Mouse (Mus musculus) intestine, embryonic 15.5 days (tissue): ENCODE measurements at regions not wholly inside any gene's neighbourhood (a gene's known extent, or its start where the extent isn't known, plus 50 kb on each side); places are given as distances from the start of the nearest gene placed in this dataset.

ENCODE experiments used
- ATAC-seq: fragments of 200-750 bp; cut with Nextera tagmentation; 2 replicates; pipeline ENCODE4 v1.8.0; 2017; ENCODE audit warnings: moderate TSS enrichment, moderate library complexity
- H3K27ac ChIP-seq: fragments of 300-500 bp; sonication (generic); 2 replicates; pipeline ENCODE4 v1.5.1; 2015; ENCODE audit warnings: mild to moderate bottlenecking, inconsistent platforms
- H3K27me3 ChIP-seq: fragments of 300-500 bp; sonication (generic); replicated peaks from 2 replicates; pipeline ENCODE4 v1.6.1; 2015; ENCODE audit warnings: inconsistent platforms
- H3K36me3 ChIP-seq: fragments of 300-500 bp; sonication (generic); 2 replicates; pipeline ENCODE4 v1.6.1; 2015; ENCODE audit warnings: inconsistent platforms
- H3K4me1 ChIP-seq: fragments of 300-500 bp; sonication (generic); replicated peaks from 2 replicates; pipeline ENCODE4 v1.6.1; 2015; ENCODE audit warnings: inconsistent platforms
- H3K4me2 ChIP-seq: fragments of 300-500 bp; sonication (generic); replicated peaks from 2 replicates; pipeline ENCODE4 v1.6.1; 2015; ENCODE audit warnings: mild to moderate bottlenecking, inconsistent platforms
- H3K4me3 ChIP-seq: fragments of 300-500 bp; sonication (generic); replicated peaks from 2 replicates; pipeline ENCODE4 v1.5.1; 2015; ENCODE audit warnings: inconsistent platforms
- H3K9ac ChIP-seq: fragments of 300-500 bp; sonication (generic); 2 replicates; pipeline ENCODE4 v1.6.1; 2015; ENCODE audit warnings: inconsistent platforms
- H3K9me3 ChIP-seq: fragments of 300-500 bp; sonication (generic); 2 replicates; pipeline ENCODE4 v1.6.1; 2016; ENCODE audit warnings: inconsistent platforms
- WGBS: fragments of 180-500 bp; shearing (Covaris S2); methylation state at CpG from one replicate; pipeline ENCODE4 v1.1.7; 2015; 5-methylcytosine and 5-hydroxymethylcytosine counted together

- no peaks in the 10 kb centered on the region for H3K27me3 ChIP-seq
- H3K27ac ChIP-seq, result no peak overlapping the region
- 81% methylated on average over 6 of the region's 6 CpGs for WGBS
Measured at GRCm38 (mm10) chr3:56590071-56590470, 406.6 kb upstream of the Nbea start.

GRCm38 (mm10) chr3:56575422-56575821 is 391.9 kb upstream of the Nbea start:
- Histone ChIP-seq H3K4me3 (no peak overlapping the region), H3K9ac (no peak overlapping the region), H3K4me1 (no peaks in the 10 kb centered on the region), H3K4me2 (no peak overlapping the region), H3K36me3 (no peaks in the 10 kb centered on the region), H3K9me3 (no peaks in the 10 kb centered on the region), H3K27me3 (no peaks in the 10 kb centered on the region), H3K27ac (no peak overlapping the region)
- no peak for ATAC-seq
- 58% methylated on average over 5 of the region's 5 CpGs for WGBS

More at GRCm38 (mm10) chr3:56590071-56590470, 406.6 kb upstream of the Nbea start:
- H3K4me3 ChIP-seq, result no peak overlapping the region
- no peaks in the 10 kb centered on the region for H3K4me1 ChIP-seq
- no peak overlapping the region for H3K4me2 ChIP-seq
- no peaks in the 10 kb centered on the region for H3K9me3 ChIP-seq
- H3K36me3 ChIP-seq, result no peaks in the 10 kb centered on the region
- no peak for ATAC-seq
- H3K9ac ChIP-seq, result no peak overlapping the region

- Histone ChIP-seq H3K36me3 (no peaks in the 10 kb centered on the region), H3K27ac (no peak overlapping the region), H3K9ac (no peak overlapping the region), H3K27me3 (no peaks in the 10 kb centered on the region), H3K4me2 (no peak overlapping the region), H3K4me3 (no peak overlapping the region), H3K9me3 (no peaks in the 10 kb centered on the region), H3K4me1 (no peaks in the 10 kb centered on the region)
- WGBS, result 88% methylated on average over 2 of the region's 2 CpGs
- no peak for ATAC-seq
Measured at GRCm38 (mm10) chr3:56536178-56536577, 352.7 kb upstream of the Nbea start.

DNA sequence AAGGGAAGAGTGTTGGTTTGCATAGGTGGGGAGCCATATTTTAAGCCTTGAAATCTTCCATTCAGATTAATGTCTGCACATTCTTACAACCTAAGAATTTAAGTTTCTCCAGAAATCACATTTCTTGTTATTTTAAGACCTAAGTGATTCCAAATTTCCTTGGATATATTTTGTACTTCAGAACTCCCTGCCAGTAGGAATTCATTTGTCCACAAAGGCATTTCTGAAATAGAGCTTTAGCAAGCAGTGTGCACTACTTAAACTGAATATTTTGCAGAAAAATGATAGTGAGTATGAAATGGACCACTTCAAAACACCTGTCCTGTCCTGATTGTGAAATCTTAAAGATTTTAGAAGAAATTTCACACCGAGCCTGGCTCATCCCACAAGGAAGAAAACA is 320.9 kb upstream of the Nbea start:
- Histone ChIP-seq H3K27me3 (no peaks in the 10 kb centered on the region), H3K4me3 (no peak overlapping the region), H3K9me3 (no peaks in the 10 kb centered on the region), H3K27ac (no peak overlapping the region), H3K4me1 (no peaks in the 10 kb centered on the region), H3K4me2 (no peak overlapping the region), H3K9ac (no peak overlapping the region), H3K36me3 (no peaks in the 10 kb centered on the region)
- WGBS, result 89% methylated on average over 1 of the region's 1 CpGs
- ATAC-seq, result no peak

DNA sequence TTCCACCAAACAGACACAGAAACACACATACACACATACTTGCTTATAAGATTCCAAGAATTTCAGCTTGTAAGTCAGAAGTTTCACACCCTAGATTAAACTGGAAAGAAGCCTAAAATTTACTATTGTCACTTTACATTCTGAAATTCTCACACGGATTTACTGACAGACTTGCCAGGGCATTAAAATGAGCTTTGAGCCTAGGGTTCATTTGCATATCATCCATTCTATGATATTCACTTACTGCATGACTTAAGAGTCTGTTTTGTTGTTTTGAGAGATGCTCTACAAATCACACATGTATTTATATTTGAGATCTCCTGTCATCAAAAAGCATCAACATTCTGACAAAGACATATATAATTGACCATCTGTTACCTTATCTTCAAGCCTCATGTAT is 315.8 kb upstream of the Nbea start:
- ATAC-seq, result no peak
- H3K9ac ChIP-seq, result no peak overlapping the region

GRCm38 (mm10) chr3:56493937-56494336 is 310.4 kb upstream of the Nbea start:
- ATAC-seq, result no peak
- Histone ChIP-seq H3K27me3 (no peaks in the 10 kb centered on the region), H3K4me1 (no peaks in the 10 kb centered on the region), H3K27ac (no peak overlapping the region), H3K9ac (no peak overlapping the region), H3K36me3 (no peaks in the 10 kb centered on the region), H3K9me3 (no peaks in the 10 kb centered on the region), H3K4me2 (no peak overlapping the region), H3K4me3 (no peak overlapping the region)
- 67% methylated on average over 1 of the region's 1 CpGs for WGBS

More for the DNA sequence above, 315.8 kb upstream of the Nbea start:
- Histone ChIP-seq H3K9me3 (no peaks in the 10 kb centered on the region), H3K4me2 (no peak overlapping the region), H3K4me1 (no peaks in the 10 kb centered on the region), H3K27me3 (no peaks in the 10 kb centered on the region), H3K4me3 (no peak overlapping the region), H3K27ac (no peak overlapping the region), H3K36me3 (no peaks in the 10 kb centered on the region)
- WGBS, result 62% methylated on average over 1 of the region's 1 CpGs

DNA sequence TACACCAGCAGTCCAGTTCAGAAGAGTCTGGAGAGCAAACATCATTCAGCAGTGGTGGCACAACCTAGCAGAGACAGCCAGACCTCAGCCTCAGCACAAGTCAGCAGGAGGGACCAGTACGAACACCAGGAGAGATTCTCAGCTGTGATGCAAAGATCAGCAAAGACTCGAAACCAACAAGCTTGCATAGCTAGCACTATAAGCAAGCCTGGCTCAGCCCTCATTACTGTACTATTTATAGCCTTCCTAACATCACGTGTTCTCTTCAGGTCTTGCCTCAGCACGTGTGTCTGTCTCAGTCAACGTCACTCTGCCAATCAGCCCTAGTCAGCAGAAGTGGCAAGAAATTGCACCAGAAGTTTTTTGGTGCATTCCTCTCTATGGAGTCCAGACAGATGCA is 305.7 kb upstream of the Nbea start:
- Histone ChIP-seq H3K27ac (no peak overlapping the region), H3K4me2 (no peak overlapping the region), H3K4me1 (no peaks in the 10 kb centered on the region), H3K4me3 (no peak overlapping the region), H3K9ac (no peak overlapping the region), H3K9me3 (no peaks in the 10 kb centered on the region), H3K36me3 (no peaks in the 10 kb centered on the region), H3K27me3 (no peaks in the 10 kb centered on the region)
- no peak for ATAC-seq
- WGBS, result 75% methylated on average over 5 of the region's 5 CpGs

DNA sequence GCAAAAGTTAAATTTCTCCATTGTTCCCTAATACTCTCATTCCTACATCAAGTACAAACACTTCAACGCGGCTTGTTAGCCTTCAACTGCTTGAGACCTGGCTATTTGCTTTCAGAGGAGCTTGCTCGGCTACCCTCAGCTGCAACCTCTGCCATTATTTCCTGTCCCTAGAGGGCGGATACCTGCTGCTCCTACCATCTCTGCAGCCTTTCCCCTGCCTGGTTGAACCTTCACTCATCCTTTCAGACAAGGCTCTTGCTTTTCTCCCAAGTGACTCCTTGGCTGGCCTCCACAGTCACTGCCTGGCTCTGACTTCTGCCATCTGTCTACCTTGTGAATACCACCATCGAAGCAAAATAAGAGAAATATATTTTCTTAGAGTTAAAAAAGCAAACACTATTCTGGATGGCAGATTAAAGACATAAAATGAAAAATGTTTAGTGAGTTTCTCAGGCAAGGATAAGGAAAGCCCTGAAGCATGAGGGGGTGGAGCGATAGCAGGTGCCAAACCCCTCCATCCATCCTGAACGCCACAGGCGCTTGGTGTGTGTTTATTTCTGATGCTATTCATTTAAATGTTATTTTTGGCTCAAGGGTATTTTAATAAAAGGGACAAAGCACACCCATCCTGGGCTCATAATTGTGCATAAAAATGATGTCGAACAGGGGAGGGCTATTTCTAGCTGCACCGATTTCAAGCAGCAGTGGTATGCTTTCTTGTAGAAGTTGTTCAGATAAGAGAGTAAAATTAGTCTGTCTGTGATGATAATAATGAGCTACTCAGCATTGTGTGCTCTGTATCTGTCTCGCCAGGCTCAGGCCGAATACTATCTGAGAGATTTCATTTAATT is 302.3 kb upstream of the Nbea start:
- no peak overlapping the region for H3K4me3 ChIP-seq
- no peaks in the 10 kb centered on the region for H3K27me3 ChIP-seq
- H3K4me2 ChIP-seq, result no peak overlapping the region
- H3K9ac ChIP-seq, result no peak overlapping the region
- no peaks in the 10 kb centered on the region for H3K36me3 ChIP-seq
- no peak overlapping the region for H3K27ac ChIP-seq
- no peaks in the 10 kb centered on the region for H3K9me3 ChIP-seq
- 77% methylated on average over 12 of the region's 12 CpGs for WGBS
- no peaks in the 10 kb centered on the region for H3K4me1 ChIP-seq
- no peak for ATAC-seq

- ATAC-seq, result no peak
- H3K36me3 ChIP-seq, result no peaks in the 10 kb centered on the region
- H3K4me3 ChIP-seq, result no peak overlapping the region
- H3K27me3 ChIP-seq, result no peaks in the 10 kb centered on the region
- H3K9me3 ChIP-seq, result no peaks in the 10 kb centered on the region
- H3K9ac ChIP-seq, result no peak overlapping the region
- no peak overlapping the region for H3K4me2 ChIP-seq
- H3K4me1 ChIP-seq, result no peaks in the 10 kb centered on the region
- WGBS, result 89% methylated on average over 8 of the region's 8 CpGs
- H3K27ac ChIP-seq, result no peak overlapping the region
Measured at GRCm38 (mm10) chr3:56484096-56484495, 300.6 kb upstream of the Nbea start.

- Histone ChIP-seq H3K9me3 (no peaks in the 10 kb centered on the region), H3K27me3 (no peaks in the 10 kb centered on the region), H3K4me3 (no peak overlapping the region), H3K4me1 (no peaks in the 10 kb centered on the region), H3K4me2 (no peak overlapping the region), H3K36me3 (no peaks in the 10 kb centered on the region), H3K9ac (no peak overlapping the region), H3K27ac (no peak overlapping the region)
- WGBS, result 77% methylated on average over 4 of the region's 4 CpGs
- ATAC-seq, result no peak
Measured at GRCm38 (mm10) chr3:56483370-56483769, 299.9 kb upstream of the Nbea start.

DNA sequence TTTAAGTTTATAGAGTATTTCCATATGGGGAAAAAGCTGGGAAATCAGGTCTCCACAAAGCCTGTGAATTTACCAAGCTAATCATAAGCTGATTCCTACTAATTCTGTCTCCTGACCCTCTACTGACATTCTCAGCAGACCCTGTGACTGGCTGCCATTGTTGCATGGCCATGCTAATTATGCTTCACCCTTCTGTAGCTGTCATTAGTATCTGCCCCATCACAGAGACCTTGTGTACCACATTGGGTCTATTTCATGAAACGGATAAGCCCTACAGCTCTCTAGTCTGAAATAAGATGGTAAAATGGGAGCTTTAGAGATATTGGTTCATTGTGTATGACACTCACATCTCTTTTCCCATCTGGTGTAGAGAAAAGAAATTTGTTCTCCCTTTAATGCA is 296.0 kb upstream of the Nbea start:
- H3K4me2 ChIP-seq, result no peak overlapping the region
- WGBS, result 84% methylated on average over 1 of the region's 1 CpGs
- no peaks in the 10 kb centered on the region for H3K36me3 ChIP-seq
- H3K4me3 ChIP-seq, result no peak overlapping the region
- no peaks in the 10 kb centered on the region for H3K4me1 ChIP-seq
- no peak overlapping the region for H3K9ac ChIP-seq
- ATAC-seq, result no peak
- no peaks in the 10 kb centered on the region for H3K27me3 ChIP-seq
- no peak overlapping the region for H3K27ac ChIP-seq
- no peaks in the 10 kb centered on the region for H3K9me3 ChIP-seq

DNA sequence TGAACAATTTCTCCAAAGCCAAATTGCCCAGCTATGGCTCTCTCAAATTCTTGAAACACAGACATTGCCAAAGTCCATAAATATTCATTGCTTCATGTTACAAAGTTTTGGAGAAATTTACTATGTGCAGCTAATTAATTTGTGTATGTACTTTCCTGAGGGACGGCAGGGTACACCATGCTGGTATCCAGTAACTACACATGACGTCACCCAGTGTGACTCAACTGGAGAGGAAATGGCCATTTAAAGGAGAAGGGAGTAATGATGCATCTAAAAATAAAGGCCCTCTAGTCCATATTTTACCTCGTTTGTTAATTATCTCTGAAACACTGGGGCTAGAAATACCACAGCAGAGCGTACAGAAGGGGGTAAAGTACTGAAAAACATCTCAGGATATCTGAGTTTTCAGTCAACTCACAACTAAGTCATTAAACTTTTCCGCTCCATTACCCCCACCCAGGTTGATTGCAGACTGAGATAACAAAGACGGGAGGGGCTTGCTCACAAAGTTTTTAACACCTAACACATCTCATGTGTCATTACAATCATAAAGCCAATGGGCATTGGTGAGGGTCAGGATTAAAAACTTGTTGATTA is 295.1 kb upstream of the Nbea start:
- Histone ChIP-seq H3K27me3 (no peaks in the 10 kb centered on the region), H3K4me3 (no peak overlapping the region), H3K4me2 (no peak overlapping the region), H3K9ac (no peak overlapping the region), H3K4me1 (no peaks in the 10 kb centered on the region), H3K36me3 (no peaks in the 10 kb centered on the region), H3K9me3 (no peaks in the 10 kb centered on the region), H3K27ac (no peak overlapping the region)
- no peak for ATAC-seq
- WGBS, result 74% methylated on average over 6 of the region's 6 CpGs
